Mouse (Mus musculus) spleen, postnatal 10 days (tissue): Measurements from ENCODE around the gene Tk1.
"Not testable (repeated sequence)": the region's sequence is repeated elsewhere in the genome, so short reads cannot be mapped to it uniquely, and the experiment has no call there.

Source experiments
- DNase-seq, 2 experiments: peaks; one replicate each; pipeline ENCODE4 v3.0.0; 2021 to 2022; ENCODE audit warnings: low spot score in 2 of 2

The Tk1 gene

GRCm38 (mm10) chr11:117847593-117848215 lies 21.8 kb upstream of the Tk1 start:
- DNase-seq = no peak

- DNase-seq = no peak
Measured at GRCm38 (mm10) chr11:117846640-117847039, 20.7 kb upstream of the Tk1 start.

- no peak for DNase-seq
Measured at GRCm38 (mm10) chr11:117845651-117846050, 19.8 kb upstream of the Tk1 start.

- no peak for DNase-seq
Measured at GRCm38 (mm10) chr11:117844997-117845396, 19.1 kb upstream of the Tk1 start.

- no peak for DNase-seq
Measured at GRCm38 (mm10) chr11:117843434-117843833, 17.5 kb upstream of the Tk1 start.

GRCm38 (mm10) chr11:117840910-117841309 lies 15.0 kb upstream of the Tk1 start:
- no peak for DNase-seq

- peak in 1 of 2 experiments; percentile 49 for DNase-seq
Measured at GRCm38 (mm10) chr11:117839021-117839420, 13.1 kb upstream of the Tk1 start.

GRCm38 (mm10) chr11:117838572-117838971 lies 12.7 kb upstream of the Tk1 start:
- peak; percentile 62 to 83 for DNase-seq

GRCm38 (mm10) chr11:117836306-117836705 lies 10.4 kb upstream of the Tk1 start:
- peak; percentile 35 to 71 for DNase-seq

GRCm38 (mm10) chr11:117834086-117834485 lies 8.2 kb upstream of the Tk1 start:
- no peak for DNase-seq

GRCm38 (mm10) chr11:117833509-117833908 lies 7.6 kb upstream of the Tk1 start:
- not testable (repeated sequence) for DNase-seq

- DNase-seq = peak; percentile 95 to 96
Measured at GRCm38 (mm10) chr11:117832086-117832969, 6.4 kb upstream of the Tk1 start.

GRCm38 (mm10) chr11:117830401-117830800 lies 4.5 kb upstream of the Tk1 start:
- DNase-seq = peak; percentile 69 to 84

GRCm38 (mm10) chr11:117829671-117830215 lies 3.9 kb upstream of the Tk1 start:
- DNase-seq = peak in 1 of 2 experiments; percentile 59

- peak; percentile 59 to 67 for DNase-seq
Measured at GRCm38 (mm10) chr11:117828888-117829604, 3.2 kb upstream of the Tk1 start.

- DNase-seq = peak; percentile 80 to 91
Measured at GRCm38 (mm10) chr11:117828149-117828887, 2.4 kb upstream of the Tk1 start.

- peak in 1 of 2 experiments; percentile 33 for DNase-seq
Measured at GRCm38 (mm10) chr11:117827386-117827785, 1.5 kb upstream of the Tk1 start.

GRCm38 (mm10) chr11:117826916-117827315 lies 1.0 kb upstream of the Tk1 start:
- DNase-seq = peak in 1 of 2 experiments; percentile 49

- no peak for DNase-seq
Measured at GRCm38 (mm10) chr11:117826164-117826563, 272 bp upstream of the Tk1 start.

- peak; percentile 81 to 89 for DNase-seq
Measured at GRCm38 (mm10) chr11:117824060-117824969, 1.6 kb downstream of the Tk1 start.
